Mouse (Mus musculus) frontal cortex, postnatal 36 days (tissue): ENCODE data around the gene Arhgap33.
"Not testable (repeated sequence)": the region's sequence is repeated elsewhere in the genome, so short reads cannot be mapped to it uniquely, and the experiment has no call there.

ENCODE experiments used
- DNase-seq, 2 experiments: peaks; one replicate each; pipeline ENCODE4 v3.0.0; 2022; ENCODE audit warnings: low spot score in 2 of 2

Arhgap33 gene

DNA sequence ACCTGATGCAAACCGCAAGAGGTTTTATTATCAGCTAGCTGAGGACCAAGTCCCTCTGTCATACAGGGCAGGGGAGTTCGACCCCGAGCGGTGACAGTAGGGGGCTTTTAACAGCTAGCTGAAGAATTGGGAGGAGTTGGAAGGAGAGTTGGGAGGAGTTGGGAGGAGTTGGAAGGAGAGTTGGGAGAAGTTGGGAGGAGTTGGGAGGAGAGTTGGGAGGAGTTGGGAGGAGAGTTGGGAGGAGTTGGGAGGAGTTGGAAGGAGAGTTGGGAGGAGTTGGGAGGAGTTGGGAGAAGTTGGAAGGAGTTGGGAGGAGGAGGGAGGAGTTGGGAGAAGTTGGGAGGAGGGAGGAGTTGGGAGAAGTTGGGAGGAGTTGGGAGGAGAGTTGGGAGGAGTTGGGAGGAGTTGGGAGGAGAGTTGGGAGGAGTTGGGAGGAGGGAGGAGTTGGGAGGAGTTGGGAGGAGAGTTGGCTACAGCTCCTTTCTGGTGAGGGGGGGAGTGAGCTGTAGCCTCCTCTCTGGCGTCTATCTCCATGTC, 39.3 kb downstream of the Arhgap33 start:
- not testable (repeated sequence) for DNase-seq

DNA sequence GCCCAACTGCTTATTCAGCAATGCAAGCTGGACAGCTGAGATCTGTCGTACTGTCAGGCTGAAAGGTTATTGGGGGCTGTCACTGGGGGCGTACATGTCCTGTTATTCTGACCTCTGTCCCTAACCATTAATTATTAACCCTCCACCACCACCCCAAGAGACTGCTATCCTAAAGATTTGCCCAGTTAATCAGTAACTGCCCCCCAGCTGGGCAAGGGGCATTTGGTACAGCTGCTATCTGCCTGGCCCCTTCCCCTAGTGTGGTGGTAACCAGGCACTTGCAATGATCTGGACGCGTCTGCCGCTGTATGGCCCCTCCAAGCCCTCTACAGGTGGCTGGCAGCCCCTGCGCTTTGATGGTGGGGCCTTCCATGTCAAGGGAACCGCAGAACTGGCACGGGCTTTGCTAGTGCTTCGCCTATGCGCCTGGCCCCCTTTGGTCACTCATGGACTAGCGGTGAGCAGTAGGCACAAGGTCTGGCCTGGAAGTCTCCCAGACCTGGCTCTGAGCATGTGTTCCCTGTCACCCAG, 41.4 kb downstream of the Arhgap33 start, which contains the start of gene Prodh2:
Prodh2 (plus strand) TSS at position 222 of the 531 bp plus-strand sequence.
- no peak for DNase-seq

DNA sequence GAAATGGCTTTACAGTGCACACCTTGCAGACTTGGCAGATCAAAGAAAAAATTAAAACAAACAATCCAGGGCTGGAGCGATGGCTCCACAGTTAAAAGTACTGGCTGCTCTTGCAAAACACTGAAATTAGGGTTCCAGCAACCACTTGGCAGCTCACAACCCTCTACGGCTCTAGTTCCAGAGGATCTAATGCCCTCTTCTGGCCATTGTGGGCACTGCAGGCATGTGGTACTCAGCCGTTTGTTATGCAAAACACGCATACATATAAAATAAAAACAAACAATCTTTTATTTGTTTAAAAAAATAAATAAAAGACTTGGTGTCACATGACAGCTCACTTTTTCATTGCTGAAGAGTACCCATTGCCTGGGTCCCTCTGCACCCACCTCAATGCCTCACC, 42.1 kb downstream of the Arhgap33 start:
- peak; percentile 57 to 80 for DNase-seq

DNA sequence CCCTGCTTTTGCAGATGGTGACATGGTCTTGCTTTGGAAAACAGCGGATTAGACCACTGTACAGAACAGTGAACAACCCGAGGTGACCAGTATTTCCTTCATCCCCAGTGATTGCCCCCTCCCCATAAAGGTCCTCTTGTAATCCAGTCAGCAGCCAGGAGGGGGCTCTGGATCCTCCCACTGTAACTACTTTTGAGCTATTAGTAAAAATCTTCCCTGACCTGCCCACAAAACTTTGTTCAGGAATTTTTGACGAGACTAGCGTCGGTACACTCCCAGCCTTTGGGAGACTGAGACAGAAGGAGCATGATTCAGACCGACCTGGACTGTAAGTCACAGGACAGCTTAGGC, 43.9 kb downstream of the Arhgap33 start:
- no peak for DNase-seq

DNA sequence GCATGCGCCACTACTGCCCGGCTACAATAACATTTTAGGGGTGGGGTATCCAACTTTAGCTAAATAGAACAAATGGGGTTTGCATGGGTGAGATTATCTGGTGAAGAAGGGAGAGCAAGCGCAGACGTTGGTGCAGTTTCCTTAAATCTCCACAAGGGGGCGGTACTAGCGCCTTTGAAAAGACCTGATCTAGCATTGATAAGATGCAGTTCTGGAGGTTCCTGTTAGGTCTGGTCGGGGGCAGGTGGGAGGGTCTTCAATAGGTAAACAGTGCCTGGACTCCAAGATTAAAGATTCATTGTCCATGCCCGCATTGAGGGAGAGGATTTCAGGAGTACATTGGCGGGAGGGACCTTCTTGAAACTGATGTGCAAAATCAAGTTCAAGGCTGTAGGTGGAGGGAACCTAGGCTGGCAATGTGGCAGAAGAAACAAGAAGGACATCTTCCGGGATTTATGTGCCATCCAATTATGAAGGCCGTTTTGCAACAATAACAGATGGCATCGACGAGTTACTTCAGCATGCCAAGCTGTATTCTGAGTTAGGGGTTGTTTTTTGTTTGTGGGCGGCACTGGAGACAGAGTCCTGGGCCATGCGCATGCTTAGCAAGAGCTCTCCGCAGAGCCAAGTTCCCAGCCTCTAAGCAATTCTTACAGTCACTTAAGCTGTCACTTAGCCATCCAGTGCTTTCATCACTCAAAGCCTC, 44.5 kb downstream of the Arhgap33 start:
- peak; percentile 51 to 54 for DNase-seq

DNA sequence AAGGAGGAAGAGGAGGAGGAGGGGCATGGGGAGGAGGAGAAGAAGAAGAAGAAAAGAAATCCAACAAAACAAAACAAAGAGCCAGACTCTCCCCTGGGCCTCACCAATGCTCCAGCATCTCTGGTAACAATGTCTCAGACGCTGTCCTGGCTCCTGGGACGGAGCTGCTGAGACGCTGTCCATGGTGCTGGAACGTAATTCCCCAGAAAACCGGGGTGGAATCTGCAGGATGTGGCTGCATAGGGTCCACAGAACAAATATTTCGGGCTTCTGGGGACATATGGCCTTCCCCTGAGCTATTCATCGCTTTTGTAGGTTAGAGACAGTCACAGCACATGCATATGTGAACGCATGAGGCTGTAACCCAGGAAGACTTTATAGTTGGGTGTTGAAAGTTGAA, 50.6 kb downstream of the Arhgap33 start:
- DNase-seq: no peak

DNA sequence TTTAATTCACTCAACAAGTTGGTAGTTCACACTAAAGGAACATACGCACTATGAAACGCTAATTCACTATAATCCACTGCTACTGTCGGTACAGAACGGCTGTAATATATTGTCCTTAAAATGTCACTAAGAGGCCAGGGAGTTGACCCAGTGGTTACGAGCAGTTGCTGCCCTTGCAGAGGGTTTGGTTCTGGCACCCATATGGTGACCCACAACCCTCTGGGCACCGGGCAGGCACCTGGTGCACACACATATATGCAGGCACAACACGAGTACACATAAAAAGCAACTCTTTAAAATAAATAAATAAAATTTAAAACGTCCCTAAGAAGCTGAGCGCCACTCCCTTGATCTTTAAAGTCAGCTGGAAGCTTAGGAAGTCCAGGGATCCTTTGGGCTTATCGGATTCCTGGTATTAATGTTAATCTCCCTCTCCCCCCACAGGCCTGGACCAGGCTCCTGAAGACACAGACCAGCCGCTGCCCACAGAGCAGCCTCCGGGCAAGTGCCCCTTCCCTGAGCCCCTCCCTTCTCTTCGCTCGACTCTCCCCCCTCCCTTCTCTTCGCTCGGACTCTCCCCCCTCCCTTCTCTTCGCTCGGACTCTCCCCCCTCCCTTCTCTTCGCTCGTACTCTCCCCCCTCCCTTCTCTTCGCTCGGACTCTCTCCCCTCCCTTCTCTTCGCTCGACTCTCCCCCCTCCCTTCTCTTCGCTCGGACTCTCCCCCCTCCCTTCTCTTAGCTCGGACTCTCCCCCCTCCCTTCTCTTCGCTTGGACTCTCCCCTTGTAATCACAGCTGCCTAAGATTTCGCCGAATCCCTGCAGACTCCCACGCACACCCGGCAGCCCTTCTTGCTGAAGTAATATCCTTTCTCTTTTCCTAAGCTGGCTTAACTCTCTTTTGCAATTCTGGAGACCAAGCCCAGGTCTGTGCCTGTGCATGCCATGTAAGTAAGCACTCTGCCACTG, 57.2 kb downstream of the Arhgap33 start:
- DNase-seq: peak; percentile 51 to 67

DNA sequence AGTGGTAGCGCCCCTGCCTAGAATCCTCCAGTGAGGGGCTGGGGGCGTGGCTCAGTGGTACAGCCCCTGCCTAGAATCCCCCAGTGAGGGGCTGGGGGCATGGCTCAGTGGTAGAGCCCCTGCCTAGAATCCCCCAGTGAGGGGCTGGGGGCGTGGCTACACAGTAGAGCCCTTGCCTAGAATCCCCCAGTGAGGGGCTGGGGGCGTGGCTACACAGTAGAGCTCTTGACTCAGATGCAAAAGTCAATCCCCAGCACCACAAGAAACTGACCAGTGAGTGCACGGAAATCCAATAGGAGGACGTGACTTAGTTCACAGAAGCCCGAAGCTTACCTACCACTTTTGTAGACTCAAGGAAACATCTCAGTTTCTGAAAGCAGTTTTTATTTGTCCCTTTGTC, 58.7 kb downstream of the Arhgap33 start:
- DNase-seq: not testable (repeated sequence)

DNA sequence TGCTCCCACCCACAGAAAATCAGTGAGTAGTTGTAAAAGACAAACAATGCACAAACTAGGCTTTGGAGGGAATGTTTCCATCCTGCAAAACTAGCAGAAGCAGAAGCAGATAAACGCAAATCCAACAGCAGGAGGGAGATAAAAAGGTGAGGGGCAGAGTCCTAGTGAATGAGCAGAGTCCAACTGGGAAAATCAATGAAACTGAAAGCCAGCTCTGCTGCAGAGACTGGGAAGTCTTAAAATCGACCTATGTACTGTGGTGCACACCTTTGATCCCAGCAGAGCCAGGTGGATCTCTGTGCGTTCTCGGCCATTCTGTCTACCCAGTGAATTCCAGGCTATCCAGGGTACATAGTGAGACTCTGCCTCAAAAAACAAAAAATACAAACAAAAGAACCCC, 59.9 kb downstream of the Arhgap33 start:
- DNase-seq: no peak

DNA sequence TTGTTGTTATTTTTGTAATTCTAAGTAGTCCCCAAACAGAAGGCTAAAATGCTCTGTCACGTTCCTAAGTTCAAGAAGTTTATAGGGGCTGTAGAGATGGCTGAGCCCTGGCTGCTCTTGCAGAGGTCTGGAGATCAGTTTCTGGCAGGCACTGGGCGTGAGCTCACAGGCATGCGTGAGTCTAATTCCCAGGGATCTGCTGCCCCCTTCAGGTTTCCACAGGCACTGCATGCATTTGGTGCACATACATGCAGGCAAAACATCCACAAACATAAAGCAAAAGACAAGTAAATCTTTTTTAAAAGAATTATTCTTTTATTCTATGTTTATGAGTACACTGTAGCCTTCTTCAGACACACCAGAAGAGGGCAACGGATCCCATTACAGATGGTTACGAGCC, 62.4 kb downstream of the Arhgap33 start:
- DNase-seq: no peak
